Mouse (Mus musculus): ENCODE measurements around the gene Cdc6. TPM values are rescaled to one million over a fixed set of nuclear protein-coding genes. Genes with fewer than 3 reads are reported as not detected.
A peak's percentile ranks its signal among the peaks of the same experiment; 100 is the strongest.

The Cdc6 gene
- polyA plus RNA-seq, 1 experiment from 2014 or later, result 47.0 TPM

DNA sequence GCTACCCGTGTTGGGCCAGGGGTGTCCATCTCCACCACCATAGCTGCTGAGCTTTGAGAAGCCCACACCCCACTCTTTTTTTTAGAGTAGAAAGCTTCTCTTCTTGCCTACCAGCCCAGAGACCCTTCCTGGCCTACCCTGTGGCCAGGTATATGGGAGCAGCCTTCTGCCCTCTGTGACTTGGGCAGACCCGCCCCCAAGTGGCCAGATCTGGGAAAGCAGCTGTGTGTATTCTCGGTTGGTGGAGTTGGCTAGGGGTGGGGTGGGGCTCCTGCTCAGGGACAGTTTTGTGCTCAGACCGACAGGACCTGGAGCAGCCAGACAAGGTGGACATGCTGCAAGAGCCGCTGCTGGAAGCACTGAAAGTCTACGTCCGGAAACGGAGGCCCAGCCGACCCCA lies 64.6 kb downstream of the Cdc6 start:
- Histone ChIP-seq H3K27me3 (ENCODE audit: insufficient read depth, low read length) (no peaks in the 10 kb centered on the region), H3K4me2 (no peak overlapping the region), H3K4me3 (ENCODE audit: low read depth, low read length) (no peak overlapping the region), H3K27ac (ENCODE audit: low read depth) (no peak overlapping the region), H3K36me3 (ENCODE audit: insufficient read depth) (peaks cover 78% of the 10 kb centered on the region), H3K4me1 (ENCODE audit: insufficient read depth) (peaks cover 33% of the 10 kb centered on the region), H3K9ac (no peak overlapping the region), H3K9me3 (ENCODE audit: low read depth, low read length) (no peaks in the 10 kb centered on the region; the same call in 1 of the 2 replicates)
- 58% methylated on average over 9 of the region's 9 CpGs for WGBS
- peak; percentile 89 for DNase-seq
- peak; percentile 95 for TF ChIP-seq CTCF (IDR thresholded peaks at IDR 0.05; ENCODE audit: low read depth)
- no peak for ATAC-seq (ENCODE audit: insufficient read depth)

DNA sequence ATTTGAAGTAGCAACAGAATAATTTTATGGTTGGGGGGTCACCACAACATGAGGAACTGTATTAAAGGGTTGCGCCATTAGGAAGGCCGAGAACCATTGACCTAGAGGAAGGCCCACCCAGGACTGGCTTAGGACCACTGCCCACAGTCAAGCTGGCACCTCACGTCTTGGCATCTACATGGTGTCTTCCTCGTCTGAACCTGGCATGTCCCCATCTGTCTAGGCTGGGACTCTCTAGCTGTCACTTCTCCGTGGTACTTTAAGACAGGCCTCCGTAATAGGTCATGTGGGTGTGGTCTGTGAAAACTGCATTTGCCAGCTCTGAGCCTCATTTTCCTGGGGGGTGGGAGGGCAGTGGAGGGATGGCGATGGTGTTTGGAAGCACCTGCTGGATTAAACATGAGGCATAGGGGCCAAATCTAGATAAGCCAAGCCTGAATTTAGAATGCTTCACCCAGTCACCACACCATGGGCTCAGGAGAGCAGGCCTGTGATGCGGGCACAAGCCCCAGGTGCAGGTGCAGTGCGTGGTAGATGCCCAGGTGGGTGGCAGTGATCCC lies 65.3 kb downstream of the Cdc6 start:
- no peak for ATAC-seq (ENCODE audit: insufficient read depth)
- no peak overlapping the region for H3K27ac ChIP-seq (ENCODE audit: low read depth)

More for the DNA sequence above, 65.3 kb downstream of the Cdc6 start:
- no peaks in the 10 kb centered on the region; the same call in 1 of the 2 replicates for H3K9me3 ChIP-seq (ENCODE audit: low read depth, low read length)
- peaks cover 72% of the 10 kb centered on the region for H3K36me3 ChIP-seq (ENCODE audit: insufficient read depth)
- TF ChIP-seq CTCF (IDR thresholded peaks at IDR 0.05; ENCODE audit: low read depth), result no peak
- no peak overlapping the region for H3K9ac ChIP-seq
- H3K4me1 ChIP-seq (ENCODE audit: insufficient read depth), result peaks cover 27% of the 10 kb centered on the region
- H3K4me2 ChIP-seq, result no peak overlapping the region
- DNase-seq, result no peak
- H3K4me3 ChIP-seq (ENCODE audit: low read depth, low read length), result no peak overlapping the region
- 86% methylated on average over 9 of the region's 9 CpGs for WGBS
- no peaks in the 10 kb centered on the region for H3K27me3 ChIP-seq (ENCODE audit: insufficient read depth, low read length)

Other genes with a start within 250 kb of the Cdc6 start
- not detected in 2 replicates for gene Gsdma, start 243.4 kb upstream of the Cdc6 start, polyA plus RNA-seq (2014; fragmentation: Nextera tagmentation; extraction: Ambion mirVana)
- gene Psmd3, start 225.2 kb upstream of the Cdc6 start, polyA plus RNA-seq (2014; fragmentation: Nextera tagmentation; extraction: Ambion mirVana), result 152 and 169 TPM in 2 replicates
- gene Csf3, start 206.5 kb upstream of the Cdc6 start, polyA plus RNA-seq (2014; fragmentation: Nextera tagmentation; extraction: Ambion mirVana), result not detected in 2 replicates
- 53.0 and 53.5 TPM in 2 replicates for gene Med24, start 178.4 kb upstream of the Cdc6 start, polyA plus RNA-seq (2014; fragmentation: Nextera tagmentation; extraction: Ambion mirVana)
- gene Thra, start 167.2 kb upstream of the Cdc6 start, polyA plus RNA-seq (2014; fragmentation: Nextera tagmentation; extraction: Ambion mirVana), result 46.8 and 47.1 TPM in 2 replicates
- 1.4 and 1.7 TPM in 2 replicates for gene Nr1d1, start 132.5 kb upstream of the Cdc6 start, polyA plus RNA-seq (2014; fragmentation: Nextera tagmentation; extraction: Ambion mirVana)
- 16.2 and 16.3 TPM in 2 replicates for gene Msl1, start 112.3 kb upstream of the Cdc6 start, polyA plus RNA-seq (2014; fragmentation: Nextera tagmentation; extraction: Ambion mirVana)
- 41.0 and 42.8 TPM in 2 replicates for gene Casc3, start 102.9 kb upstream of the Cdc6 start, polyA plus RNA-seq (2014; fragmentation: Nextera tagmentation; extraction: Ambion mirVana)
- gene Rapgefl1, start 71.0 kb upstream of the Cdc6 start, polyA plus RNA-seq (2014; fragmentation: Nextera tagmentation; extraction: Ambion mirVana), result 1.5 and 2.1 TPM in 2 replicates
- gene Wipf2, start 44.2 kb upstream of the Cdc6 start, polyA plus RNA-seq (2014; fragmentation: Nextera tagmentation; extraction: Ambion mirVana), result 4.7 and 5.7 TPM in 2 replicates
- gene Rara, start 20.0 kb downstream of the Cdc6 start, polyA plus RNA-seq (2014; fragmentation: Nextera tagmentation; extraction: Ambion mirVana), result 43.2 and 45.3 TPM in 2 replicates
- gene Gjd3, start 75.2 kb downstream of the Cdc6 start, polyA plus RNA-seq (2014; fragmentation: Nextera tagmentation; extraction: Ambion mirVana), result 0.31 TPM in 1 of 2 replicates, not detected in the other
- gene Top2a, start 116.4 kb downstream of the Cdc6 start, polyA plus RNA-seq (2014; fragmentation: Nextera tagmentation; extraction: Ambion mirVana), result 349 and 364 TPM in 2 replicates
- 404 and 412 TPM in 2 replicates for gene Igfbp4, start 133.4 kb downstream of the Cdc6 start, polyA plus RNA-seq (2014; fragmentation: Nextera tagmentation; extraction: Ambion mirVana)
- gene Tns4, start 181.5 kb downstream of the Cdc6 start, polyA plus RNA-seq (2014; fragmentation: Nextera tagmentation; extraction: Ambion mirVana), result 0.39 and 0.47 TPM in 2 replicates
- gene Ccr7, start 247.3 kb downstream of the Cdc6 start, polyA plus RNA-seq (2014; fragmentation: Nextera tagmentation; extraction: Ambion mirVana), result 0.30 and 0.45 TPM in 2 replicates

Data from lung, embryonic 14.5 days (tissue).